Mouse (Mus musculus) cerebellum, adult 2 months (tissue): ENCODE measurements around the gene Fbxo11. TPM values are rescaled to one million over a fixed set of nuclear protein-coding genes. Genes with fewer than 3 reads are reported as not detected.
"Not testable (repeated sequence)": the region's sequence is repeated elsewhere in the genome, so short reads cannot be mapped to it uniquely, and the experiment has no call there.

Source experiments
- DNase-seq, 2 experiments: peaks; one replicate each; pipeline ENCODE4 v3.0.0; 2021
- H3K27ac ChIP-seq: fragments of 200-500 bp; 2 replicates; pipeline ENCODE4 v1.5.1; 2012; ENCODE audit warnings: low read length, control low read depth, inconsistent platforms; ENCODE audit not compliant: insufficient read depth
- H3K27me3 ChIP-seq: fragments of 200-500 bp; 2 replicates; pipeline ENCODE4 v1.6.1; 2012; ENCODE audit warnings: inconsistent platforms, mild to moderate bottlenecking, low read length, moderate library complexity; ENCODE audit not compliant: control insufficient read depth, insufficient read depth
- H3K4me1 ChIP-seq: fragments of 200-500 bp; 2 replicates; pipeline ENCODE4 v1.6.1; 2011; ENCODE audit warnings: low read length; ENCODE audit not compliant: control insufficient read depth, insufficient read depth
- H3K4me3 ChIP-seq: fragments of 200-500 bp; replicated peaks from 2 replicates; pipeline ENCODE3; 2011; ENCODE audit warnings: mild to moderate bottlenecking, low read depth, low read length, control low read depth; ENCODE audit not compliant: insufficient read depth
- CTCF ChIP-seq: fragments of 200-500 bp; IDR thresholded peaks from 2 replicates; pipeline ENCODE4 v1.5.1; 2011; ENCODE audit warnings: low read depth, mild to moderate bottlenecking, control low read depth, low read length, moderate library complexity, borderline replicate concordance; ENCODE audit not compliant: insufficient read depth
- POLR2A ChIP-seq: fragments of 200-500 bp; IDR thresholded peaks from 2 replicates; pipeline ENCODE4 v1.6.1; 2011; ENCODE audit warnings: low read length, control low read depth, borderline replicate concordance; ENCODE audit not compliant: insufficient read depth
- WGBS: fragments of 180-500 bp; shearing (Covaris S2); methylation state at CpG from one replicate; pipeline ENCODE4 v1.1.7; 2018; 5-methylcytosine and 5-hydroxymethylcytosine counted together
- polyA plus RNA-seq: library from polyadenylated mRNA; depleted of rRNA; stranded (reverse); fragments of >200 nt; gene quantifications from 2 replicates; pipeline ENCODE4 v1.2.3, GENCODE M21; 2012

Gene Fbxo11
- polyA plus RNA-seq, 1 experiment, result 73.1 TPM

DNA sequence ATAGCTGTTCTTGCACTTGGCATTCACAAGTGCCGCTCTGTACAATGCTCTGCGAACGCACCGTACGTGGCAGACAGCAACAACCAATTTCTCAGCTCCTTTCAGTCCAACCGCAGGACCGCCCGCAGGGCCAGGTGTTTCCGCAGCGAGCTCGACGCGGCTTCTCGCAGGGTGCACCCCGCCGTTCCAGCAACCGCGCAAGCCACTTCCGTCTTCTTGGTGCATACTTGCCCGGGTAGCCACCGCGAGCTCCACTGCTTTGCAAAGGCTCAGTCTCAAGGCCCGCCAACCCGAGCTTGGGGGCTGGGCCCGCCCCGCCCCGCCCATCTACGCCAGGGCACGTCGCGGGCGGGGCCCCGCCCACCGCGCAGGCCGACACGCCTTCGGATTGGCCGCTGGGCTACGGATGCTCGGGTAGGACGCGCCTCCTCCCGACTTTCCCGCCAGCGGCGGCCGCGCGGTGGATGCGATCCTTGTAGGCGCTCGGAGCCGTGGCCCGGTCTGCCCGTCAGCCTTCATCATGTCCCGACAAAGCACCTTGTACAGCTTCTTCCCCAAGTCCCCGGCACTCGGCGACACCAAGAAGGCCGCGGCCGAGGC, 90.4 kb downstream of the Fbxo11 start, which contains the start of gene Msh6:
Gene Msh6 (plus strand): TSS at position 434 of the 600 bp plus-strand sequence.
- peak; percentile 88 for DNase-seq
- TF ChIP-seq POLR2A (peak; percentile 75), CTCF (no peak)
- H3K27ac ChIP-seq, result peak within 1 kb of the TSS; percentile 30; the same call in 1 of the 2 replicates
- H3K4me1 ChIP-seq, result no peaks in the 10 kb centered on the region; the same call in 1 of the 2 replicates
- under 1% methylated on average over 62 of the region's 63 CpGs for WGBS
- peak within 1 kb of the TSS; percentile 78 for H3K4me3 ChIP-seq
- H3K27me3 ChIP-seq, result no peaks in the 10 kb centered on the region

DNA sequence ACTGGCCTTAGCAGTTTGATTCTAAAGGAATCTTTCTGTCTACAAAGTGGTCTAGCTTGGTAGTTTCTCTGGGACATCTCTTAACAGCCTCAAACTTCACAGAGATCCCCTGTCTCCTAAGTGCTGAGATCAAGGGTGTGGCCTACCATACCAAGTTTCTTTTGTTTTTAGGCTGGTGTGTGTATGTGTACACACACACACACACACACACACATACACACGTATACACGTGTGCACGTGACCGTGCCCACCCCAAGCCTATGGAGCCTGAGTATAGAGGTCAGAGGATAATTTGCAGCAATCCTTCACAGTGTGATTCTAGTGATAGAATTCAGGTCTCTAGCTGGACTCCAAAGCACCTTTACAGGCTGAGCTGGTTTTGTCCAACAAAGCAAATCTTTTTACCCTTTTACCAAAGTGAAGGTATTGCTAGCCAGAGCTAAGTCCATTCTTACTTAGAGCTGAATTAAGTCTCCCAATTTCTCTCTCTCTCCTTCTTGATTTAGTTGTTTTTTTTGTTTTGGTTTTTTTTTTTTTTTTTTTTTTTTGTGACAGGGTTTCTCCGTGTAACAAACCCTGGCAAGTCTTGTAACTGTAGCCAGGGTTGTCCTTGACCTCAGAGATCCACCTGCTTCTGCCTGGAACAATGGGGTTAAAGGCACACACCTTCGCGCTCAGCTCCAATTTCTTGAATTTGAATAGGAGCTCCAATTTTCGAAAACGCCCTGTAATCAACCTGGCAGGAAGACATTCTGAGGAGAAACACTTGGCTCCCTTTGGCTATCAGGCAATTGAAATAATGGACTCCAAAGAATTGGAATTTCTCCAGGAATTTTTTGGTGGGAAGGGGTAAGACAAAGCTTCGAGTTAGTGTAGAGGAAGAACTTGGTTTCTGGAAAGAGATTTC, 91.6 kb downstream of the Fbxo11 start:
- Histone ChIP-seq H3K27ac (no peak overlapping the region), H3K4me1 (no peaks in the 10 kb centered on the region; the same call in 1 of the 2 replicates), H3K4me3 (no peak overlapping the region), H3K27me3 (no peaks in the 10 kb centered on the region)
- no peak for TF ChIP-seq POLR2A
- no peak for TF ChIP-seq CTCF
- 77% methylated on average over 10 of the region's 10 CpGs for WGBS
- DNase-seq, result no peak

DNA sequence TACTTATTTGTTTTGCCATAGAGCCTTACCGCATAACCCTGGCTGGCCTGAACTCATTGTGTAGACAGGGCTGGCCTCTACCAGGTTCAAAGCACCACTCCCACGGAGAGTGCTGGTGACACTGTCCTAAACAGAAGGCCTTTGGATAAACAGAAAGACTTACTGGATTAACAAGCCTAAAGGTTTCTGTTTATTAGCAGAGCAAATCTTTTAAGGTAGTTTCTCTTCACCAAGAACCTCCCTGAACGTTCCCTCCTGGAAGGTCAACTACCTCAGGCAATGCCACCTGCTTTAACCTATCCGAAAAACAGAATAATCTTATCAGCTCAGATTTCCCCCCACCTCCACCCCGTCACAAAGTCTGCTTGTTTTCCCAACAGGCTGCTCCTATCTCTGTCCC, 92.2 kb downstream of the Fbxo11 start:
- H3K27ac ChIP-seq, result no peak overlapping the region
- no peak for DNase-seq
- TF ChIP-seq POLR2A (no peak), CTCF (no peak)
- no peaks in the 10 kb centered on the region; the same call in 1 of the 2 replicates for H3K4me1 ChIP-seq
- H3K4me3 ChIP-seq, result no peak overlapping the region
- no peaks in the 10 kb centered on the region for H3K27me3 ChIP-seq
- 85% methylated on average over 5 of the region's 5 CpGs for WGBS

DNA sequence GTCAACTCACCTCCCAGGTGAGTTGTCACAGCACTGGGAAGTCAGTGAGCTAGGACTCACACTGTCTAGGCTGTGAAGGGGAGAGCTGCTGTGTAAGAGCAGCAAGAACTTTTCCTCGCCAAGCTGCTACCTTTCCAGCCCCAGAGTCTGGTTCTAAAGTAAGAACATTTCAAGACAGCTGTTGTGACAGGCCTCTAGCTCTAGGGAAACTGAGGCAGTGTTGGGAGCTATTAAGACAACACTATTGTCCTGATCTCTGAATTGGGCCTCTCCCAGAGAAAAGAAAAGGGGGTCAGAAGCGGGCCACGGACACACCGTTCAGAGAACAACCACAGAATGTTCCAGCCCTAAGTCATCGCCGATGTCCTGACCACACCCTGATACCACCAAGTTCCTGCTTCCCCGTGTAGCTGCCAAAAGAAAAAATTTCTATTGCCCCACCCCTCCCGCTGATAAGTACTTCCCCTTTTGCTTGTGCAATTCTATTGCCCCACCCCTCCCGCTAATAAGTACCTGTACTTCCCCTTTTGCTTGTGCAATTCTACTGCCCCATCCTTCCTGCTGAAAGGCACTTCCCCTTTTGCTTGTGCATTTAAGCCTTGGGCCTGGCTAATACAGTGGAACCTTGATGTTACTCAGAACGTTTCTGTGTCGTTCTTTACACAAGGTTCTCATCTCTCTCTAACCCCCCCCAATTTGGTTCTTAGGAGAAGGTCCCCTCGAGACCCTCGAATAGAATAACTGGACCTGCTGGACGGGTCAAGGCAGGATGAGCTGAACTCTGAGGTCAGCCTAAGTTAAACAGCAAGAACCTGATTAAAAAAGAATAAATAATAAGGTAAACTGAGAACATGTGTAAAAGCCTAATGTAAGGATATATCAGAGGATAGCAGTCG, 93.1 kb downstream of the Fbxo11 start:
- H3K27me3 ChIP-seq, H3K4me1 ChIP-seq, H3K27ac ChIP-seq, DNase-seq, H3K4me3 ChIP-seq: not testable (repeated sequence)
- 86% methylated on average over 15 of the region's 15 CpGs for WGBS

DNA sequence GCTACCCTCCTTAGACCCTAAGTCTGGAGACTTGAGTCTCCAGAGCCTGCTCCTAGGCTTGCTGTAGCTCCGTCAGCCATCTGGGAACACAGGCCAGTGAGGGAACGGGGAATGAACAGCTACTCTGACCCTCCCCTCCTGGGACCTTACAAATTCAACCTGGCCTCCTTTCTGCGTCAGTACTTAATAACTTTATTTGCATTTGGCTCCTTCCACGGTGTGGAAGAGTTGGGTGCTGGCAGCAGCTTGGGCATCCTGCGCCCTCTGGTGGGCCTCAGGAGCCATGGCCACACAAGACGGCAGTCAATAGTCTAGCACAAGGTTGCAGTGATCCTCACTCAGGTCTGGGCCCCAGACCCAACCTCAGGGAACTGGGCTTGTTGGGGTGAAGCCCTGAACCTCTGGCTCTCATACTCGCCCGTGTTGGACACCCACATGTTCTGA, 96.6 kb downstream of the Fbxo11 start:
- DNase-seq, H3K27ac ChIP-seq: not testable (repeated sequence)
- WGBS, result 25% methylated on average over 7 of the region's 8 CpGs

DNA sequence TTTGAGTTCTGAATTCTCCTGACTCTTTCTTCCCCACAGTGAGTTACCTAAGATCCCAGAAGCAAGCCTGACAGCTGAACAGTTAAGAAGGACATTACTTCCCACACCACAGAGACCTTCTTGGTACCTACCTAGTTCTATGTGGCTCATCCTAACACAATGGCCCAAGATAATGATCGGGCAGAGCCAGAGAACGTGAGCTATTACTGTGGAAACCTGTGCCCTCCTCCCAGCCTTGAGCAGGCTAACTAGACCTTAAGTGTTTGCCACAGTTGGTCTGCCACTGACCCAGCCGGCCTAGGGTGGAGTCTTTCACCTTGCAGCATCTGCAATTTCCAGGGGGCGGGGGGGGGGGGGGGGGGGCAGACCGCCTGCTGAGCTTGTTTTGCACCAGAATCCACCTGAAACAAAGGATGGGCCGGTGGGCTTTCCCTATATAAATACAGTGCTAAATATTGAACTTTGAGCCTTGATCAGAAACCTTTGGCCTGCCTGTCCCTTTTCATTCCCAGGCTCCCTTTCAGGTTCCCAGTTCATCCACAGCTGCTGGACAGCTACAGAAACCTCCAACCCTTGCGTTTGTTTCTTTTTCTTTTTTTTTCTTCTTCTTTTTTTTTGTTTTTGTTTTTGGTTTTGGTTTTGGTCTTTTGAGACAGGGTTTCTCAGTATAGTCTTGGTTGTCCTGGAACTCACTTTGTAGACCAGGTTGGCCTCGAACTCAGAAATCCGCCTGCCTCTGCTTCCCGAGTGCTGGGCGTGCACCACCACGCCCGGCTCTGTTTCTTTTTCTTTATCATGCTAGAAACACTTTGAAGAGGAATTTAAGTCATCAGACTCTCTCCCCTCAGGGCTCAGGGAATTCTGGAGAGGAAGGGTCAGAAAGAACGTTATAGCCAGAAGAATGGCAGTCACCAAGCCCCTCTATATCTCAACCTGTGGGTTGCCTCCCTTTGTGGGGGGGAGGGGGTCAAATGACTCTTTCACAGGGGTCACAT, 101.7 kb downstream of the Fbxo11 start:
- DNase-seq, result no peak
- Histone ChIP-seq H3K4me1 (no peaks in the 10 kb centered on the region), H3K27ac (no peak overlapping the region), H3K27me3 (no peaks in the 10 kb centered on the region), H3K4me3 (no peak overlapping the region)
- 87% methylated on average over 14 of the region's 14 CpGs for WGBS
- TF ChIP-seq POLR2A (no peak), CTCF (no peak)

More for the DNA sequence above, 96.6 kb downstream of the Fbxo11 start:
- H3K4me3 ChIP-seq, H3K4me1 ChIP-seq, H3K27me3 ChIP-seq: not testable (repeated sequence)
- TF ChIP-seq CTCF, result peak; percentile 16; the same call in 1 of the 2 replicates

DNA sequence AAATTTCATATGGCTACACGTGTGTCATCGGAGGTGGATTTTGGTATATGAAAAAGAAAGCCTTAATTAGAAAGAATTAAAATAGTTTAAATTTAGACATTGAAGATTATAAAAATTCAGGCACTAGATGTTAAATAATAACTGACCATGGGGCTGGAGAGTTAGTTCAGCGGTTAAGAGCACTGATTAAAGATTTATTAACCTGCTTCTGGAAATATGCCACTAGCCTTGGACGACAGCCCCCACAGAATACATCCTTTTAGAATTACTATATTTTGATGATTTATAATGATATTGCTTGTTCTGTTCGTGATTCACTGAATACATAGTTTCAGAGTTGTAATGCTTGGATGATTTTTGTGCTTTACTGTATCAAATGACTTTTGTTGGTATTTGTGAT, 105.2 kb downstream of the Fbxo11 start:
- H3K27ac ChIP-seq, H3K27me3 ChIP-seq, H3K4me1 ChIP-seq, H3K4me3 ChIP-seq, DNase-seq: not testable (repeated sequence)
- WGBS, result 87% methylated on average over 5 of the region's 5 CpGs

DNA sequence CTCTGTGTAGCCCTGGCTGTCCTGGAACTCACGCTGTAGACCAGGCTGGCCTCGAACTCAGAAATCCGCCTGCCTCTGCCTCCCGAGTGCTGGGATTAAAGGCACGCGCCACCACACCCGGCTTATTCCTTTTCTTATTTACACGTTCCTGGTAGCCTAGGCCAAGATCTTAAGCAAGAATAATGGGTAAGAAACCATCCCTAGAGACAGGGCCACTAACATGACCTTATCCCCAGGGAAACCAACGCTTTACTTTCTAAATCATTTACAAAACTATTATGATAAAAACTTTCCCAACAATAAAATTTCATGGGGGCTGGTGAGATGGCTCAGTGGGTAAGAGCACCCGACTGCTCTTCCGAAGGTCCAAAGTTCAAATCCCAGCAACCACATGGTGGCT, 105.7 kb downstream of the Fbxo11 start:
- WGBS, result 95% methylated on average over 11 of the region's 11 CpGs
- H3K4me1 ChIP-seq, H3K27ac ChIP-seq, H3K4me3 ChIP-seq, H3K27me3 ChIP-seq, DNase-seq: not testable (repeated sequence)
